Mouse (Mus musculus) adipose tissue, adult 10 weeks (tissue): ENCODE measurements around the gene Defa33. TPM values are rescaled to one million over a fixed set of nuclear protein-coding genes. Genes with fewer than 3 reads are reported as not detected.

Source experiments
- polyA plus RNA-seq: library from polyadenylated mRNA; stranded (reverse); fragments of 350-450 nt; fragmentation: Illumina TruSeq; extraction: RNeasy Lipid Tissue Mini Kit (QIAGEN cat#74804); gene quantifications from one replicate; pipeline ENCODE4 v1.2.3, GENCODE M21; 2014; ENCODE audit warnings: low read depth, low replicate concordance

The Defa33 gene
- not detected for polyA plus RNA-seq

DNA sequence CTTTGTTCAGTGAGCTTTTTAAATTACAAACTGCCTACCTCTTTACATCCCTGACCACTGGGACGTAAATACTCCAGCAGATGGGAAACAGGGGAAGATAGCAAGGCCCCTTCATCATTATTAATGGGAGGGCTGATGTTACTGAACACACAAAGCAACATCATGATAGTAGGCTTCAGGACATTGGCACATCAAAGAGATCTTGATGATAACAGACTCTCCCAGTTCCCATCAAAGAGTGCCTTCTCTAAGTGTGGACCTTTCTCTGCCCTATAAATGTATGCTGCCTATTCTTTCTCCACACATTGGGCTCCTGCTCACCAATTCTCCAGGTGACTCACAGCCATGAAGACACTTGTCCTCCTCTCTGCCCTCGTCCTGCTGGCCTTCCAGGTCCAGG lies at the start of gene Defa33:
TSS of gene Defa33 (plus strand) at position 301 of the 400 bp plus-strand sequence.

DNA sequence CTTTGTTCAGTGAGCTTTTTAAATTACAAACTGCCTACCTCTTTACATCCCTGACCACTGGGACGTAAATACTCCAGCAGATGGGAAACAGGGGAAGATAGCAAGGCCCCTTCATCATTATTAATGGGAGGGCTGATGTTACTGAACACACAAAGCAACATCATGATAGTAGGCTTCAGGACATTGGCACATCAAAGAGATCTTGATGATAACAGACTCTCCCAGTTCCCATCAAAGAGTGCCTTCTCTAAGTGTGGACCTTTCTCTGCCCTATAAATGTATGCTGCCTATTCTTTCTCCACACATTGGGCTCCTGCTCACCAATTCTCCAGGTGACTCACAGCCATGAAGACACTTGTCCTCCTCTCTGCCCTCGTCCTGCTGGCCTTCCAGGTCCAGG lies 13.4 kb upstream of the Defa33 start, which contains the start of gene Defa2:
TSS of gene Defa2 (plus strand) at position 301 of the 400 bp plus-strand sequence.

DNA sequence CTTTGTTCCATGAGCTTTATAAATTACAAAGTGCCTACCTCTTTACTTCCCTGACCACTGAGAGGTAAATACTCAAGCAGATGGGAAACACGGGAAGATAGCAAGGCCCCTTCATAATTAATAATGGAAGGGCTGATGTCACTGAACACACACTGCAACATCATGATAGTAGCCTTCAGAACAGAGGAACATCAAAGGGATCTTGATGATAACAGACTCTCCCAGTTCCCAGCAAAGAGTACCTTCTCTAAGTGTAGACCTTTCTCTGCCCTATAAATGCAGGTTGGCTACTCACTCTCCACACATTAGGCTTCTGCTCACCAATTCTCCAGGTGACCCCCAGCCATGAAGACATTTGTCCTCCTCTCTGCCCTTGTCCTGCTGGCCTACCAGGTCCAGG lies 35.5 kb downstream of the Defa33 start, which contains the start of gene Defa36:
TSS of gene Defa36 (plus strand) at position 301 of the 400 bp plus-strand sequence.

Other genes starting within 250 kb of the Defa33 start
- not detected for gene Defa22, start 229.5 kb upstream of the Defa33 start, polyA plus RNA-seq
- gene Defa31, start 200.2 kb upstream of the Defa33 start, polyA plus RNA-seq = 1.4 TPM
- not detected for gene Gm15293, start 190.2 kb upstream of the Defa33 start, polyA plus RNA-seq
- gene Gm15292, start 142.1 kb upstream of the Defa33 start, polyA plus RNA-seq = not detected
- not detected for gene Defa27, start 76.3 kb upstream of the Defa33 start, polyA plus RNA-seq
- not detected for gene Defa29, start 64.8 kb upstream of the Defa33 start, polyA plus RNA-seq
- not detected for gene Defa2, start 13.3 kb upstream of the Defa33 start, polyA plus RNA-seq
- not detected for gene Defa36, start 35.6 kb downstream of the Defa33 start, polyA plus RNA-seq
- gene Gm7849, start 64.7 kb downstream of the Defa33 start, polyA plus RNA-seq = 0.88 TPM
- gene Defa20, start 117.4 kb downstream of the Defa33 start, polyA plus RNA-seq = not detected
- not detected for gene Defa32, start 137.2 kb downstream of the Defa33 start, polyA plus RNA-seq
- not detected for gene Defa37, start 173.6 kb downstream of the Defa33 start, polyA plus RNA-seq
- not detected for gene Defa28, start 191.2 kb downstream of the Defa33 start, polyA plus RNA-seq
- gene Gm7861, start 202.7 kb downstream of the Defa33 start, polyA plus RNA-seq = not detected
- gene Defa26, start 226.4 kb downstream of the Defa33 start, polyA plus RNA-seq = not detected